Mouse (Mus musculus) hindbrain, embryonic 11.5 days (tissue): Measurements from ENCODE around the gene Mrpl37. TPM values are rescaled to one million over a fixed set of nuclear protein-coding genes. Genes with fewer than 3 reads are reported as not detected.
"Not testable (repeated sequence)": the region's sequence is repeated elsewhere in the genome, so short reads cannot be mapped to it uniquely, and the experiment has no call there.

Source experiments
- ATAC-seq: fragments of 200-750 bp; cut with Nextera tagmentation; 2 replicates; pipeline ENCODE4 v1.8.0; 2017; ENCODE audit warnings: mild to moderate bottlenecking, moderate TSS enrichment, moderate library complexity; ENCODE audit not compliant: low FRiP score
- DNase-seq: peaks from one replicate; pipeline ENCODE4 v3.0.0-alpha.2; 2015; ENCODE audit warnings: low spot score
- H3K27ac ChIP-seq: fragments of 300-500 bp; sonication (generic); 2 replicates; pipeline ENCODE4 v1.5.1; 2014; ENCODE audit warnings: mild to moderate bottlenecking, low read depth, low read length
- H3K27me3 ChIP-seq: fragments of 300-500 bp; sonication (generic); 2 replicates; pipeline ENCODE4 v1.6.1; 2014; ENCODE audit warnings: mild to moderate bottlenecking, low read length, moderate library complexity, mixed read lengths; ENCODE audit not compliant: control insufficient read depth, insufficient read depth
- H3K36me3 ChIP-seq: fragments of 300-500 bp; sonication (generic); 2 replicates; pipeline ENCODE4 v1.6.1; 2014; ENCODE audit warnings: mild to moderate bottlenecking, low read length, moderate library complexity, mixed read lengths; ENCODE audit not compliant: control insufficient read depth, insufficient read depth
- H3K4me1 ChIP-seq: fragments of 300-500 bp; sonication (generic); replicated peaks from 2 replicates; pipeline ENCODE4 v1.6.1; 2014; ENCODE audit warnings: low read length, mixed read lengths; ENCODE audit not compliant: control insufficient read depth, insufficient read depth
- H3K4me2 ChIP-seq: fragments of 300-500 bp; sonication (generic); replicated peaks from 2 replicates; pipeline ENCODE4 v1.6.1; 2014; ENCODE audit warnings: mild to moderate bottlenecking, low read depth, low read length
- H3K4me3 ChIP-seq: fragments of 300-500 bp; sonication (generic); 2 replicates; pipeline ENCODE4 v1.5.1; 2014; ENCODE audit warnings: low read depth, low read length
- H3K9ac ChIP-seq: fragments of 300-500 bp; sonication (generic); 2 replicates; pipeline ENCODE4 v1.6.1; 2014; ENCODE audit warnings: low read depth, low read length
- H3K9me3 ChIP-seq: fragments of 300-500 bp; sonication (generic); 2 replicates; pipeline ENCODE4 v1.6.1; 2016; ENCODE audit warnings: low read length; ENCODE audit not compliant: control insufficient read depth
- WGBS: fragments of 180-500 bp; shearing (Covaris S2); extraction: QIAGEN DNeasy Blood & Tissue Kit; methylation state at CpG from one replicate; pipeline ENCODE4 v1.1.7; 2014; 5-methylcytosine and 5-hydroxymethylcytosine counted together
- polyA plus RNA-seq: library from polyadenylated mRNA; unstranded; fragments of >200 nt; fragmentation: Nextera tagmentation; extraction: Ambion mirVana; gene quantifications from 2 replicates; pipeline ENCODE4 v1.2.1, GENCODE M21; 2014

Mrpl37 gene
- polyA plus RNA-seq = 107 and 113 TPM in 2 replicates

GRCm38 (mm10) chr4:107066252-107067124 is at the start of gene Mrpl37, which contains the start of gene Cyb5rl:
Gene Mrpl37 (minus strand): TSS chr4:107066868.
Gene Cyb5rl (plus strand): TSS chr4:107066988.
- Histone ChIP-seq H3K27ac (peak within 1 kb of the TSS; percentile 24; the same call in 1 of the 2 replicates), H3K4me1 (peaks cover 6% of the 10 kb centered on the region), H3K27me3 (no peaks in the 10 kb centered on the region), H3K9me3 (no peaks in the 10 kb centered on the region), H3K4me2 (peak within 1 kb of the TSS; percentile 93), H3K9ac (peak within 1 kb of the TSS; percentile 89), H3K36me3 (peaks cover 5% of the 10 kb centered on the region; the same call in 1 of the 2 replicates), H3K4me3 (peak within 1 kb of the TSS; percentile 91)
- DNase-seq (peak; percentile 97), ATAC-seq (peak; percentile 99)
- WGBS = 2% methylated on average over 60 of the region's 60 CpGs

- Histone ChIP-seq H3K27me3 (no peaks in the 10 kb centered on the region), H3K4me3 (no peak overlapping the region), H3K4me2 (no peak overlapping the region), H3K27ac (no peak overlapping the region), H3K4me1 (no peaks in the 10 kb centered on the region), H3K9me3 (no peaks in the 10 kb centered on the region), H3K36me3 (no peaks in the 10 kb centered on the region), H3K9ac (no peak overlapping the region)
- no peak for ATAC-seq
- no peak for DNase-seq
- WGBS = 67% methylated on average over 8 of the region's 8 CpGs
These were observed 47.6 kb upstream of the Mrpl37 start for GRCm38 (mm10) chr4:107114278-107114677.

- not testable (repeated sequence) for H3K4me1 ChIP-seq, ATAC-seq, H3K4me2 ChIP-seq, H3K27me3 ChIP-seq, H3K36me3 ChIP-seq, H3K9ac ChIP-seq, H3K9me3 ChIP-seq, H3K4me3 ChIP-seq, H3K27ac ChIP-seq, DNase-seq
- WGBS = 95% methylated on average over 6 of the region's 6 CpGs
These were observed 42.5 kb upstream of the Mrpl37 start for GRCm38 (mm10) chr4:107109181-107109580.

- WGBS = 30% methylated on average over 13 of the region's 13 CpGs
- DNase-seq (peak; percentile 50), ATAC-seq (peak; percentile 88)
- H3K27me3 ChIP-seq = no peaks in the 10 kb centered on the region
- H3K36me3 ChIP-seq = no peaks in the 10 kb centered on the region
- H3K9me3 ChIP-seq = no peaks in the 10 kb centered on the region
- H3K4me2 ChIP-seq = peak overlapping the region; percentile 8; the same call in 1 of the 2 replicates
- H3K27ac ChIP-seq = peak overlapping the region; percentile 71
- H3K4me3 ChIP-seq = no peak overlapping the region
- H3K9ac ChIP-seq = no peak overlapping the region
- peaks cover 6% of the 10 kb centered on the region; the same call in 1 of the 2 replicates for H3K4me1 ChIP-seq
These were observed 41.6 kb upstream of the Mrpl37 start for GRCm38 (mm10) chr4:107108291-107108731.

GRCm38 (mm10) chr4:107106777-107107176 is 40.1 kb upstream of the Mrpl37 start:
- ATAC-seq (no peak), DNase-seq (no peak)
- H3K4me1 ChIP-seq = peaks cover 6% of the 10 kb centered on the region; the same call in 1 of the 2 replicates
- no peak overlapping the region for H3K4me2 ChIP-seq
- H3K36me3 ChIP-seq = no peaks in the 10 kb centered on the region
- 83% methylated on average over 16 of the region's 16 CpGs for WGBS
- H3K4me3 ChIP-seq = no peak overlapping the region
- no peak overlapping the region for H3K27ac ChIP-seq
- H3K27me3 ChIP-seq = no peaks in the 10 kb centered on the region
- no peak overlapping the region for H3K9ac ChIP-seq
- H3K9me3 ChIP-seq = no peaks in the 10 kb centered on the region

GRCm38 (mm10) chr4:107102220-107102619 is 35.6 kb upstream of the Mrpl37 start:
- DNase-seq (no peak), ATAC-seq (no peak)
- Histone ChIP-seq H3K9me3 (no peaks in the 10 kb centered on the region), H3K4me1 (no peaks in the 10 kb centered on the region; the same call in none of the 2 replicates), H3K27ac (no peak overlapping the region), H3K9ac (no peak overlapping the region), H3K4me2 (no peak overlapping the region), H3K36me3 (no peaks in the 10 kb centered on the region), H3K27me3 (no peaks in the 10 kb centered on the region), H3K4me3 (no peak overlapping the region)
- WGBS = 79% methylated on average over 8 of the region's 8 CpGs

- Histone ChIP-seq H3K4me3 (no peak overlapping the region), H3K4me1 (peaks cover 4% of the 10 kb centered on the region), H3K36me3 (no peaks in the 10 kb centered on the region), H3K9ac (no peak overlapping the region), H3K27me3 (no peaks in the 10 kb centered on the region), H3K4me2 (no peak overlapping the region), H3K9me3 (no peaks in the 10 kb centered on the region), H3K27ac (no peak overlapping the region)
- 80% methylated on average over 17 of the region's 17 CpGs for WGBS
- no peak for ATAC-seq
- no peak for DNase-seq
These were observed 32.3 kb upstream of the Mrpl37 start for GRCm38 (mm10) chr4:107098791-107099525.

- DNase-seq (no peak), ATAC-seq (no peak)
- Histone ChIP-seq H3K27me3 (no peaks in the 10 kb centered on the region), H3K9me3 (no peaks in the 10 kb centered on the region), H3K4me3 (no peak overlapping the region), H3K9ac (no peak overlapping the region), H3K4me2 (no peak overlapping the region), H3K27ac (no peak overlapping the region), H3K36me3 (no peaks in the 10 kb centered on the region), H3K4me1 (peaks cover 4% of the 10 kb centered on the region)
- WGBS = 53% methylated on average over 10 of the region's 10 CpGs
These were observed 31.7 kb upstream of the Mrpl37 start for GRCm38 (mm10) chr4:107098375-107098774.
